In genomic region chr7:127894480-127894879, GRCm38 (mm10) we compare ENCODE assay signal across 8 mouse cellular contexts. TPM values are rescaled to one million over a fixed set of nuclear protein-coding genes. Genes with fewer than 3 reads are reported as not detected.
DNase-seq lines count a peak whose midpoint lies in the region; ATAC-seq and TF ChIP-seq lines count a peak whose summit lies in the region.

No protein-coding gene starts in this region.

- H3K27me3 ChIP-seq in ES-Bruce4 (ENCODE audit: control insufficient read depth, insufficient read depth, low read length, poor library complexity, severe bottlenecking), result no peaks in the 10 kb centered on the region
- H3K27me3 ChIP-seq in hindbrain, embryonic 16.5 days (replicated peaks; ENCODE audit: control insufficient read depth, insufficient read depth, low read length), result no peaks in the 10 kb centered on the region
- no peaks in the 10 kb centered on the region for H3K27me3 ChIP-seq in lung, postnatal 0 days (replicated peaks; ENCODE audit: insufficient read depth, low read length)
- H3K27me3 ChIP-seq in thymus, adult 2 months (ENCODE audit: control insufficient read depth, insufficient read depth, low read length), result no peaks in the 10 kb centered on the region

- H3K4me3 ChIP-seq in ES-Bruce4 (ENCODE audit: low read depth, low read length), result peak overlapping the region; percentile 72; the same call in 1 of the 2 replicates
- peak overlapping the region; percentile 79 for H3K4me3 ChIP-seq in hindbrain, embryonic 16.5 days (ENCODE audit: low read length)
- no peak overlapping the region for H3K4me3 ChIP-seq in lung, postnatal 0 days (ENCODE audit: low read depth, low read length)
- no peak overlapping the region for H3K4me3 ChIP-seq in thymus, adult 2 months (ENCODE audit: control insufficient read depth, insufficient read depth, low read length)

- no peak for ATAC-seq in hindbrain, embryonic 16.5 days
- ATAC-seq in lung, postnatal 0 days, result no peak
- no peak for ATAC-seq in megakaryocyte-erythroid progenitor cell, adult 5-6 weeks (replicated peaks; ENCODE audit: low FRiP score, low TSS enrichment, poor library complexity, severe bottlenecking)

- peak overlapping the region; percentile 88 for H3K4me2 ChIP-seq in hindbrain, embryonic 16.5 days (ENCODE audit: low read length)
- H3K4me2 ChIP-seq in lung, postnatal 0 days (replicated peaks; ENCODE audit: low read depth, low read length), result peak overlapping the region; percentile 76

- no peak for TF ChIP-seq POLR2A in ES-Bruce4 (IDR thresholded peaks at IDR 0.05; ENCODE audit: insufficient read depth, low read length)
- TF ChIP-seq POLR2A in thymus, adult 2 months (IDR thresholded peaks at IDR 0.05; ENCODE audit: control insufficient read depth, extremely low read depth, insufficient read depth, low read length, poor library complexity), result no peak

- H3K36me3 ChIP-seq in ES-Bruce4 (ENCODE audit: control insufficient read depth, insufficient read depth, low read length, poor library complexity, severe bottlenecking), result 0 out of 2 replicates have a peak, but pooled peaks cover under 1% of the 10 kb centered on the region
- peaks cover 4% of the 10 kb centered on the region; the same call in 1 of the 2 replicates for H3K36me3 ChIP-seq in hindbrain, embryonic 16.5 days (ENCODE audit: control insufficient read depth, insufficient read depth, low read length)
- H3K36me3 ChIP-seq in lung, postnatal 0 days (ENCODE audit: insufficient read depth, low read length), result no peaks in the 10 kb centered on the region
- H3K36me3 ChIP-seq in thymus, adult 2 months (ENCODE audit: control insufficient read depth, insufficient read depth, low read length), result 0 out of 2 replicates have a peak, but pooled peaks cover under 1% of the 10 kb centered on the region

- no peaks in the 10 kb centered on the region for H3K4me1 ChIP-seq in ES-Bruce4 (ENCODE audit: control insufficient read depth, insufficient read depth, low read length)
- peaks cover 7% of the 10 kb centered on the region for H3K4me1 ChIP-seq in hindbrain, embryonic 16.5 days (ENCODE audit: control insufficient read depth, insufficient read depth, low read depth, low read length)
- H3K4me1 ChIP-seq in lung, postnatal 0 days (ENCODE audit: insufficient read depth, low read depth, low read length), result peaks cover 6% of the 10 kb centered on the region; the same call in 1 of the 2 replicates
- H3K4me1 ChIP-seq in thymus, adult 2 months (replicated peaks; ENCODE audit: control insufficient read depth, insufficient read depth, low read length), result peaks cover 21% of the 10 kb centered on the region

- no peak overlapping the region for H3K27ac ChIP-seq in ES-Bruce4 (ENCODE audit: insufficient read depth, low read length)
- H3K27ac ChIP-seq in hindbrain, embryonic 16.5 days (ENCODE audit: low read depth, low read length), result no peak overlapping the region
- H3K27ac ChIP-seq in lung, postnatal 0 days (ENCODE audit: low read length), result no peak overlapping the region
- H3K27ac ChIP-seq in thymus, adult 2 months (ENCODE audit: control insufficient read depth, insufficient read depth, low read length), result no peak overlapping the region

- no peak for TF ChIP-seq EP300 in ES-Bruce4 (IDR thresholded peaks at IDR 0.05; ENCODE audit: insufficient read depth, low read depth, low read length)
- TF ChIP-seq EP300 in lung, postnatal 0 days (IDR thresholded peaks at IDR 0.05), result no peak

- H3K9me3 ChIP-seq in ES-Bruce4 (replicated peaks; ENCODE audit: control insufficient read depth, insufficient read depth, low read length, poor library complexity, severe bottlenecking), result no peaks in the 10 kb centered on the region
- no peaks in the 10 kb centered on the region for H3K9me3 ChIP-seq in hindbrain, embryonic 16.5 days (ENCODE audit: control insufficient read depth, low read length)
- H3K9me3 ChIP-seq in lung, postnatal 0 days (ENCODE audit: low read length), result no peaks in the 10 kb centered on the region

- DNase-seq in cerebellum, adult 9-11 months, result peak; percentile 56
- DNase-seq in cerebellum, adult 11 months, result no peak
- DNase-seq in lung, postnatal 0 days (ENCODE audit: low spot score), result peak; percentile 46
- no peak for DNase-seq in thymus, adult 2 months
- DNase-seq in cerebellum, postnatal 10 days, result no peak

- TF ChIP-seq CTCF in ES-Bruce4 (IDR thresholded peaks at IDR 0.05; ENCODE audit: low read depth, low read length), result no peak
- TF ChIP-seq CTCF in lung, postnatal 0 days (IDR thresholded peaks at IDR 0.05), result peak; percentile 12; the same call in 1 of the 2 replicates
- no peak for TF ChIP-seq CTCF in thymus, adult 2 months (IDR thresholded peaks at IDR 0.05; ENCODE audit: borderline replicate concordance, control insufficient read depth, extremely low read depth, insufficient read depth, low read length, poor library complexity)

- peak overlapping the region; percentile 45; the same call in 1 of the 2 replicates for H3K9ac ChIP-seq in ES-Bruce4 (ENCODE audit: low read depth, poor library complexity, severe bottlenecking)
- H3K9ac ChIP-seq in hindbrain, embryonic 16.5 days (ENCODE audit: low read depth, low read length), result peak overlapping the region; percentile 75; the same call in 1 of the 2 replicates
- H3K9ac ChIP-seq in lung, postnatal 0 days (replicated peaks; ENCODE audit: low read depth), result 0 out of 2 replicates have a peak overlapping the region, but pooled peaks have one; percentile 48

- WGBS in hindbrain, embryonic 16.5 days, result 85% methylated on average over 5 of the region's 5 CpGs
- WGBS in lung, postnatal 0 days, result 50% methylated on average over 5 of the region's 5 CpGs
- WGBS in thymus, adult 2 months, result 92% methylated on average over 5 of the region's 5 CpGs

RNA-seq across cellular contexts. Expression of gene Gm21974, which starts 0.8 kb away (rescaled TPM):
- polyA plus RNA-seq in ES-Bruce4 (2011; ENCODE audit: insufficient read depth, insufficient read length, low read depth, missing spikeins), result not detected in 2 replicates
- not detected in 2 replicates for polyA plus RNA-seq in hindbrain, embryonic 16.5 days (2015; fragmentation: Nextera tagmentation; extraction: Ambion mirVana)
- polyA plus RNA-seq in lung, postnatal 0 days (2015; fragmentation: Nextera tagmentation; extraction: Ambion mirVana), result not detected in 2 replicates
- polyA plus RNA-seq in thymus, adult 2 months (2012; rRNA removed), result not detected in 2 replicates
- not detected in 2 replicates for total RNA-seq in megakaryocyte-erythroid progenitor cell, adult 5-6 weeks (2014; fragmentation: Nextera tagmentation)
- not detected in 2 replicates for total RNA-seq in megakaryocyte-erythroid progenitor cell, adult 5-6 weeks (2017)

RNA-seq across cellular contexts. Expression of gene Vkorc1, which starts 0.9 kb away (rescaled TPM):
- 31.8 and 35.1 TPM in 2 replicates for polyA plus RNA-seq in ES-Bruce4 (2011; ENCODE audit: insufficient read depth, insufficient read length, low read depth, missing spikeins)
- 70.5 and 75.2 TPM in 2 replicates for polyA plus RNA-seq in hindbrain, embryonic 16.5 days (2015; fragmentation: Nextera tagmentation; extraction: Ambion mirVana)
- polyA plus RNA-seq in lung, postnatal 0 days (2015; fragmentation: Nextera tagmentation; extraction: Ambion mirVana), result 134 TPM in 2 replicates
- 56.9 and 75.1 TPM in 2 replicates for polyA plus RNA-seq in thymus, adult 2 months (2012; rRNA removed)
- total RNA-seq in megakaryocyte-erythroid progenitor cell, adult 5-6 weeks (2014; fragmentation: Nextera tagmentation), result 54.1 and 72.8 TPM in 2 replicates
- total RNA-seq in megakaryocyte-erythroid progenitor cell, adult 5-6 weeks (2017), result 25.4 and 37.0 TPM in 2 replicates

RNA-seq across cellular contexts. Expression of gene Prss53, which starts 3.7 kb away (rescaled TPM):
- 0.46 and 0.67 TPM in 2 replicates for polyA plus RNA-seq in ES-Bruce4 (2011; ENCODE audit: insufficient read depth, insufficient read length, low read depth, missing spikeins)
- 0.81 and 0.99 TPM in 2 replicates for polyA plus RNA-seq in hindbrain, embryonic 16.5 days (2015; fragmentation: Nextera tagmentation; extraction: Ambion mirVana)
- polyA plus RNA-seq in lung, postnatal 0 days (2015; fragmentation: Nextera tagmentation; extraction: Ambion mirVana), result 0.56 and 0.76 TPM in 2 replicates
- polyA plus RNA-seq in thymus, adult 2 months (2012; rRNA removed), result 2.0 and 2.5 TPM in 2 replicates
- 0.81 TPM in 1 of 2 replicates, not detected in the other for total RNA-seq in megakaryocyte-erythroid progenitor cell, adult 5-6 weeks (2014; fragmentation: Nextera tagmentation)
- total RNA-seq in megakaryocyte-erythroid progenitor cell, adult 5-6 weeks (2017), result not detected in 2 replicates

RNA-seq across cellular contexts. Expression of gene Bckdk, which starts 9.4 kb away (rescaled TPM):
- polyA plus RNA-seq in ES-Bruce4 (2011; ENCODE audit: insufficient read depth, insufficient read length, low read depth, missing spikeins), result 77.3 and 81.1 TPM in 2 replicates
- 67.1 and 72.5 TPM in 2 replicates for polyA plus RNA-seq in hindbrain, embryonic 16.5 days (2015; fragmentation: Nextera tagmentation; extraction: Ambion mirVana)
- polyA plus RNA-seq in lung, postnatal 0 days (2015; fragmentation: Nextera tagmentation; extraction: Ambion mirVana), result 74.4 and 81.2 TPM in 2 replicates
- polyA plus RNA-seq in thymus, adult 2 months (2012; rRNA removed), result 94.9 and 103 TPM in 2 replicates
- total RNA-seq in megakaryocyte-erythroid progenitor cell, adult 5-6 weeks (2014; fragmentation: Nextera tagmentation), result 76.8 and 85.0 TPM in 2 replicates
- 32.4 and 62.8 TPM in 2 replicates for total RNA-seq in megakaryocyte-erythroid progenitor cell, adult 5-6 weeks (2017)

RNA-seq across cellular contexts. Expression of gene Kat8, which starts 17.8 kb away (rescaled TPM):
- polyA plus RNA-seq in ES-Bruce4 (2011; ENCODE audit: insufficient read depth, insufficient read length, low read depth, missing spikeins), result 43.2 and 47.1 TPM in 2 replicates
- polyA plus RNA-seq in hindbrain, embryonic 16.5 days (2015; fragmentation: Nextera tagmentation; extraction: Ambion mirVana), result 42.1 and 42.3 TPM in 2 replicates
- 21.1 TPM in 2 replicates for polyA plus RNA-seq in lung, postnatal 0 days (2015; fragmentation: Nextera tagmentation; extraction: Ambion mirVana)
- polyA plus RNA-seq in thymus, adult 2 months (2012; rRNA removed), result 25.5 and 29.4 TPM in 2 replicates
- 32.7 and 37.9 TPM in 2 replicates for total RNA-seq in megakaryocyte-erythroid progenitor cell, adult 5-6 weeks (2014; fragmentation: Nextera tagmentation)
- 27.0 and 35.8 TPM in 2 replicates for total RNA-seq in megakaryocyte-erythroid progenitor cell, adult 5-6 weeks (2017)

Comparison
In these comparisons a context has a peak if more than half of its experiments do, and no peak if none do; other contexts are left out.
1. DNase-seq: peak in cerebellum, adult 9-11 months (single experiment) and lung, postnatal 0 days (single experiment); none in cerebellum, adult 11 months (single experiment), thymus, adult 2 months (single experiment) and cerebellum, postnatal 10 days (0 of 2).
2. H3K4me3 ChIP-seq: peak in ES-Bruce4 (single experiment) and hindbrain, embryonic 16.5 days (single experiment); none in lung, postnatal 0 days (single experiment) and thymus, adult 2 months (single experiment).
3. Peak in every context shown above with its lines, with median percentiles within 50 percentile points of each other: H3K9ac ChIP-seq.